Mouse (Mus musculus): ENCODE measurements around the gene Smyd2. TPM values are rescaled to one million over a fixed set of nuclear protein-coding genes. Genes with fewer than 3 reads are reported as not detected.

Gene Smyd2
- polyA plus RNA-seq, 1 experiment from 2014 or later = 69.5 TPM

- no peak for DNase-seq
These were observed 14.4 kb upstream of the Smyd2 start for GRCm38 (mm10) chr1:189936436-189937105.

GRCm38 (mm10) chr1:189933480-189934202 lies 11.5 kb upstream of the Smyd2 start:
- H3K36me3 ChIP-seq (ENCODE audit: control insufficient read depth, insufficient read depth, low read length) = no peaks in the 10 kb centered on the region
- no peak overlapping the region for H3K4me2 ChIP-seq (ENCODE audit: low read length)
- H3K9me3 ChIP-seq (ENCODE audit: control insufficient read depth, low read length) = no peaks in the 10 kb centered on the region
- no peak overlapping the region for H3K27ac ChIP-seq (replicated peaks; ENCODE audit: low read depth, low read length)
- no peak overlapping the region for H3K4me3 ChIP-seq (replicated peaks; ENCODE audit: low read depth, low read length)
- WGBS = 80% methylated on average over 9 of the region's 9 CpGs
- ATAC-seq (ENCODE audit: low FRiP score, low TSS enrichment) (no peak), DNase-seq (no peak)
- H3K9ac ChIP-seq (replicated peaks; ENCODE audit: low read length) = no peak overlapping the region
- no peaks in the 10 kb centered on the region for H3K4me1 ChIP-seq (ENCODE audit: control insufficient read depth, insufficient read depth, low read length)
- H3K27me3 ChIP-seq (ENCODE audit: control insufficient read depth, insufficient read depth, low read length) = no peaks in the 10 kb centered on the region

More at GRCm38 (mm10) chr1:189936436-189937105, 14.4 kb upstream of the Smyd2 start:
- Histone ChIP-seq H3K9me3 (ENCODE audit: control insufficient read depth, low read length) (no peaks in the 10 kb centered on the region), H3K27ac (replicated peaks; ENCODE audit: low read depth, low read length) (no peak overlapping the region), H3K9ac (replicated peaks; ENCODE audit: low read length) (no peak overlapping the region), H3K27me3 (ENCODE audit: control insufficient read depth, insufficient read depth, low read length) (no peaks in the 10 kb centered on the region), H3K4me1 (ENCODE audit: control insufficient read depth, insufficient read depth, low read length) (no peaks in the 10 kb centered on the region), H3K4me2 (ENCODE audit: low read length) (no peak overlapping the region), H3K4me3 (replicated peaks; ENCODE audit: low read depth, low read length) (no peak overlapping the region), H3K36me3 (ENCODE audit: control insufficient read depth, insufficient read depth, low read length) (no peaks in the 10 kb centered on the region)
- 87% methylated on average over 10 of the region's 10 CpGs for WGBS
- ATAC-seq (ENCODE audit: low FRiP score, low TSS enrichment) = no peak

GRCm38 (mm10) chr1:189932976-189933375 lies 10.8 kb upstream of the Smyd2 start:
- Histone ChIP-seq H3K27ac (replicated peaks; ENCODE audit: low read depth, low read length) (no peak overlapping the region), H3K9me3 (ENCODE audit: control insufficient read depth, low read length) (no peaks in the 10 kb centered on the region), H3K27me3 (ENCODE audit: control insufficient read depth, insufficient read depth, low read length) (no peaks in the 10 kb centered on the region), H3K4me3 (replicated peaks; ENCODE audit: low read depth, low read length) (no peak overlapping the region), H3K9ac (replicated peaks; ENCODE audit: low read length) (no peak overlapping the region), H3K4me1 (ENCODE audit: control insufficient read depth, insufficient read depth, low read length) (no peaks in the 10 kb centered on the region), H3K4me2 (ENCODE audit: low read length) (no peak overlapping the region), H3K36me3 (ENCODE audit: control insufficient read depth, insufficient read depth, low read length) (no peaks in the 10 kb centered on the region)
- DNase-seq = no peak
- no peak for ATAC-seq (ENCODE audit: low FRiP score, low TSS enrichment)
- WGBS = 68% methylated on average over 7 of the region's 7 CpGs

DNA sequence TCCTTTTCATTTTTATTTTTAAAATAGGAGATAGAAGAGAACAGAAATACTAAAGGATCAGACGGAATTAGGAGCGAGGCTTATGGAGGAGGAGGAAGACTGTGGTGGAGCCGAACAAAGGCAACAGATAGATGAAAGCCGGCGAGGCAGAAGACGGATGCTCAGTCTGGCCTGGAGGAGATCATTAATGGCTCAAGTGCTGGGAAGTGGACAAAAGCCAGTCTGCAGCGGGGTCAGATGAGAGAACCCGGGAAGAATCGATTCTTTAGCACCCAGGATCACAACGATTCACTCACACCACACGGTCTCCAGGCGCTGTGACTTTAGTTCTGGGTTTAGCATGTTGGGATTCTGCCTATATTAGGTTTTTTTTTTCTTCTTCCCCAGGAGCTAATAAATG lies 10.0 kb upstream of the Smyd2 start:
- WGBS = 33% methylated on average over 12 of the region's 12 CpGs

DNA sequence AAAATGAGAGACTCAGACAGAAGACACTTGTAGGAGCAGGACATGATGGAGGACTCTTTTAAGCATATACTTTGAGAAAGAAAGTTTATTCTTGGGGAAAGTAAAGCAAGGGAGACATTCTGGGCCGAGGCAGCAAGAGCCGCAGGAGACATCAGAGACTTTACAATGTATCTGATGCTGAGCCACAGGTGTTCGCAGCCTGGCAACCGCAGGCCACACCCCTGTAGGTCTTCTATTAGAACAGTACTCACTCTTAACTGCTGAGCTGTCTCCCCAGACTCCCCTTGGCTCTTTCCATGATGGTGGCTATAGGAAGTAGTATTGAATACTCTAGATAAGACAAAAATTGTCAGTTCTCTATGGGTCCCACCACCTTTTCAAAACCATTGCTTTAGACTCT lies 7.7 kb upstream of the Smyd2 start:
- no peaks in the 10 kb centered on the region for H3K9me3 ChIP-seq (ENCODE audit: control insufficient read depth, low read length)
- no peaks in the 10 kb centered on the region for H3K4me1 ChIP-seq (ENCODE audit: control insufficient read depth, insufficient read depth, low read length)
- no peaks in the 10 kb centered on the region for H3K27me3 ChIP-seq (ENCODE audit: control insufficient read depth, insufficient read depth, low read length)
- DNase-seq = no peak
- H3K27ac ChIP-seq (replicated peaks; ENCODE audit: low read depth, low read length) = no peak overlapping the region
- no peak overlapping the region for H3K4me2 ChIP-seq (ENCODE audit: low read length)
- H3K9ac ChIP-seq (replicated peaks; ENCODE audit: low read length) = no peak overlapping the region
- no peak overlapping the region for H3K4me3 ChIP-seq (replicated peaks; ENCODE audit: low read depth, low read length)
- no peak for ATAC-seq (ENCODE audit: low FRiP score, low TSS enrichment)
- no peaks in the 10 kb centered on the region for H3K36me3 ChIP-seq (ENCODE audit: control insufficient read depth, insufficient read depth, low read length)
- 59% methylated on average over 4 of the region's 4 CpGs for WGBS

More for the DNA sequence above, 10.0 kb upstream of the Smyd2 start:
- DNase-seq = no peak
- no peak overlapping the region for H3K4me2 ChIP-seq (ENCODE audit: low read length)
- no peaks in the 10 kb centered on the region for H3K4me1 ChIP-seq (ENCODE audit: control insufficient read depth, insufficient read depth, low read length)
- H3K36me3 ChIP-seq (ENCODE audit: control insufficient read depth, insufficient read depth, low read length) = no peaks in the 10 kb centered on the region
- no peaks in the 10 kb centered on the region for H3K9me3 ChIP-seq (ENCODE audit: control insufficient read depth, low read length)
- H3K27me3 ChIP-seq (ENCODE audit: control insufficient read depth, insufficient read depth, low read length) = no peaks in the 10 kb centered on the region
- no peak overlapping the region for H3K27ac ChIP-seq (replicated peaks; ENCODE audit: low read depth, low read length)
- no peak overlapping the region for H3K9ac ChIP-seq (replicated peaks; ENCODE audit: low read length)
- no peak overlapping the region for H3K4me3 ChIP-seq (replicated peaks; ENCODE audit: low read depth, low read length)
- no peak for ATAC-seq (ENCODE audit: low FRiP score, low TSS enrichment)

DNA sequence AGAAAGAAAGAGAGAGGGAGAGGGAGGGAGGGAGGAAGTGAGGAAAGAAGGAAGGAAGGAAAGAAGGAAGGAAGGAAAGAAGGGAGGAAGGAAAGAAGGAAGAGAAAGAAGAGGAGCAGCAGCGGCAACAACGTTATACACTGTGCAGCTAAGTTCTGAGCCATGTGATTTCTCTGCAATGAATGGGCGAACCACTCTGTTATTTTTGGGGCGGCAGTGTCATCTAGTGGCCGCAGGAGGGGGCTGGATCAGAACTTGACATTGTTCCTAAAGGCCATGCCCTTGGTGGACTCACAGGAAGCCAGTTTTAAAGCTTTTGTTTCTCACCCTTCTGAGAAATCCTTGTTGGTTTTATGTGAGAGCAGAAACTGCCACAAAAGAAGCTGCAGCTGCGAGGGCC lies 5.5 kb upstream of the Smyd2 start:
- WGBS = 2% methylated on average over 6 of the region's 6 CpGs
- no peak overlapping the region for H3K4me3 ChIP-seq (replicated peaks; ENCODE audit: low read depth, low read length)

DNA sequence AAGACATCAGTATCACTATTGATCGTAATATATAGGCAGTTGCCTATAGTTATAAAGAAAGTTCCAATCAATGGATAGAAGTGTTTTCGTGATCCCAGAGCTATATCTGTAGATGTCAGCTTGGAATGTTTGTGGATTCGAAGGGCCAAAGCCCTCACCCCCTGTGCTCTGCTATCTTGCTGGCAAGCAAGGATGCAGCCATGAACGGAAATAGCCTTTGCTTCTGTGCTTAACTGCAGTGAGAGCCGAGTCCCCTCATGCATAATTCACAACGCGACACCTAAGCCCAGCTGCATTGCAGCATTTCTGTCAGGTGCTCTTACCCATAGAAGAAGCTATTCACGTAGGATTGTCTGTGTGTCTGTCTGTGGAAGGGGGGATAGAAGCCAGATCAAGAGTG lies 4.1 kb upstream of the Smyd2 start:
- Histone ChIP-seq H3K36me3 (ENCODE audit: control insufficient read depth, insufficient read depth, low read length) (no peaks in the 10 kb centered on the region), H3K4me2 (ENCODE audit: low read length) (no peak overlapping the region), H3K9me3 (ENCODE audit: control insufficient read depth, low read length) (no peaks in the 10 kb centered on the region), H3K4me3 (replicated peaks; ENCODE audit: low read depth, low read length) (no peak overlapping the region), H3K4me1 (ENCODE audit: control insufficient read depth, insufficient read depth, low read length) (peaks cover 11% of the 10 kb centered on the region; the same call in 1 of the 2 replicates), H3K27ac (replicated peaks; ENCODE audit: low read depth, low read length) (no peak overlapping the region), H3K27me3 (ENCODE audit: control insufficient read depth, insufficient read depth, low read length) (no peaks in the 10 kb centered on the region), H3K9ac (replicated peaks; ENCODE audit: low read length) (no peak overlapping the region; the same call in 1 of the 2 replicates)
- peak; percentile 45 for DNase-seq
- WGBS = 62% methylated on average over 8 of the region's 8 CpGs
- no peak for ATAC-seq (ENCODE audit: low FRiP score, low TSS enrichment)

More for the DNA sequence above, 5.5 kb upstream of the Smyd2 start:
- no peak overlapping the region for H3K27ac ChIP-seq (replicated peaks; ENCODE audit: low read depth, low read length)
- DNase-seq = peak; percentile 80
- no peaks in the 10 kb centered on the region for H3K36me3 ChIP-seq (ENCODE audit: control insufficient read depth, insufficient read depth, low read length)
- no peaks in the 10 kb centered on the region for H3K27me3 ChIP-seq (ENCODE audit: control insufficient read depth, insufficient read depth, low read length)
- no peaks in the 10 kb centered on the region for H3K9me3 ChIP-seq (ENCODE audit: control insufficient read depth, low read length)
- H3K9ac ChIP-seq (replicated peaks; ENCODE audit: low read length) = no peak overlapping the region
- ATAC-seq (ENCODE audit: low FRiP score, low TSS enrichment) = no peak
- 0 out of 2 replicates have a peak, but pooled peaks cover 2% of the 10 kb centered on the region for H3K4me1 ChIP-seq (ENCODE audit: control insufficient read depth, insufficient read depth, low read length)
- H3K4me2 ChIP-seq (ENCODE audit: low read length) = no peak overlapping the region

- Histone ChIP-seq H3K4me2 (ENCODE audit: low read length) (no peak overlapping the region), H3K36me3 (ENCODE audit: control insufficient read depth, insufficient read depth, low read length) (no peaks in the 10 kb centered on the region), H3K4me3 (replicated peaks; ENCODE audit: low read depth, low read length) (no peak overlapping the region), H3K27me3 (ENCODE audit: control insufficient read depth, insufficient read depth, low read length) (no peaks in the 10 kb centered on the region), H3K9me3 (ENCODE audit: control insufficient read depth, low read length) (no peaks in the 10 kb centered on the region), H3K4me1 (ENCODE audit: control insufficient read depth, insufficient read depth, low read length) (peaks cover 16% of the 10 kb centered on the region; the same call in 1 of the 2 replicates), H3K27ac (replicated peaks; ENCODE audit: low read depth, low read length) (no peak overlapping the region), H3K9ac (replicated peaks; ENCODE audit: low read length) (no peak overlapping the region)
- ATAC-seq (ENCODE audit: low FRiP score, low TSS enrichment) = no peak
- WGBS = 65% methylated on average over 22 of the region's 22 CpGs
- no peak for DNase-seq
These were observed 1.9 kb upstream of the Smyd2 start for GRCm38 (mm10) chr1:189923871-189924568.
